34 mouse cellular contexts compared by ENCODE assay signal in genomic region chr6:136390262-136390661, GRCm38 (mm10). TPM values are rescaled to one million over a fixed set of nuclear protein-coding genes. Genes with fewer than 3 reads are reported as not detected.
DNase-seq lines count a peak whose midpoint lies in the region; ATAC-seq and TF ChIP-seq lines count a peak whose summit lies in the region.
"Had no signal": no experiment of that assay in that cellular context is flagged by ENCODE, and none has a peak within 500 bp of the region (broad histone marks: within the 10 kb centered on the region; RNA-seq: fewer than 3 reads in every experiment).

No protein-coding gene starts in this region.

- no peak overlapping the region for H3K4me3 ChIP-seq in forebrain, postnatal 0 days (ENCODE audit: low read depth, low read length)
- H3K4me3 ChIP-seq in forebrain, embryonic 16.5 days (replicated peaks; ENCODE audit: low read length): no peak overlapping the region
- H3K4me3 ChIP-seq in hindbrain, postnatal 0 days (ENCODE audit: low read length): no peak overlapping the region
- no peak overlapping the region for H3K4me3 ChIP-seq in hindbrain, embryonic 12.5 days
- no peak overlapping the region for H3K4me3 ChIP-seq in midbrain, embryonic 16.5 days (ENCODE audit: low read depth, low read length)
- no peak overlapping the region for H3K4me3 ChIP-seq in midbrain, embryonic 10.5 days
- H3K4me3 ChIP-seq: embryonic facial prominence, embryonic 10.5 days; embryonic facial prominence, embryonic 13.5 days; erythroblast, embryonic 14.5 days; forebrain, embryonic 12.5 days; forebrain, embryonic 15.5 days; gastrocnemius, adult 2 months; heart, embryonic 12.5 days; heart, embryonic 15.5 days; hindbrain, embryonic 13.5 days; intestine, embryonic 15.5 days had no signal

- no peak for TF ChIP-seq POLR2A in brain, embryonic 14.5 days (IDR thresholded peaks at IDR 0.05; ENCODE audit: borderline replicate concordance, extremely low read depth, insufficient read depth, insufficient read length, poor library complexity, severe bottlenecking)

- H3K9me3 ChIP-seq in forebrain, postnatal 0 days (ENCODE audit: low read length): no peaks in the 10 kb centered on the region
- no peaks in the 10 kb centered on the region; the same call in 1 of the 2 replicates for H3K9me3 ChIP-seq in forebrain, embryonic 16.5 days (ENCODE audit: control insufficient read depth, low read length)
- H3K9me3 ChIP-seq in hindbrain, postnatal 0 days (ENCODE audit: low read length): no peaks in the 10 kb centered on the region; the same call in 1 of the 2 replicates
- no peaks in the 10 kb centered on the region for H3K9me3 ChIP-seq in hindbrain, embryonic 12.5 days (replicated peaks)
- H3K9me3 ChIP-seq in midbrain, embryonic 16.5 days (replicated peaks; ENCODE audit: control insufficient read depth, low read length, poor library complexity, severe bottlenecking): no peaks in the 10 kb centered on the region
- H3K9me3 ChIP-seq in midbrain, embryonic 10.5 days (replicated peaks): peaks cover 11% of the 10 kb centered on the region; the same call in 1 of the 2 replicates
- H3K9me3 ChIP-seq: embryonic facial prominence, embryonic 13.5 days; forebrain, embryonic 15.5 days; intestine, embryonic 15.5 days had no signal

- TF ChIP-seq CTCF in forebrain, postnatal 0 days (IDR thresholded peaks at IDR 0.05; ENCODE audit: low read depth): no peak
- no peak for TF ChIP-seq CTCF in hindbrain, postnatal 0 days (IDR thresholded peaks at IDR 0.05; ENCODE audit: low read depth)
- no peak for TF ChIP-seq CTCF in brain, embryonic 14.5 days (IDR thresholded peaks at IDR 0.05; ENCODE audit: borderline replicate concordance, extremely low read depth, insufficient read depth, insufficient read length)

- ATAC-seq in forebrain, postnatal 0 days: peak; percentile 32; the same call in 1 of the 2 replicates
- no peak for ATAC-seq in forebrain, embryonic 16.5 days
- ATAC-seq in hindbrain, postnatal 0 days: no peak
- ATAC-seq in hindbrain, embryonic 12.5 days (ENCODE audit: low FRiP score): no peak
- ATAC-seq in midbrain, embryonic 16.5 days: no peak
- ATAC-seq: forebrain, embryonic 15.5 days; intestine, embryonic 15.5 days; Patski had no signal

- no peak overlapping the region for H3K27ac ChIP-seq in forebrain, postnatal 0 days (ENCODE audit: low read depth, low read length)
- H3K27ac ChIP-seq in forebrain, embryonic 16.5 days (ENCODE audit: low read length): no peak overlapping the region
- no peak overlapping the region for H3K27ac ChIP-seq in hindbrain, postnatal 0 days
- H3K27ac ChIP-seq in hindbrain, embryonic 12.5 days: no peak overlapping the region
- H3K27ac ChIP-seq in midbrain, embryonic 16.5 days (ENCODE audit: low read length): no peak overlapping the region
- no peak overlapping the region for H3K27ac ChIP-seq in midbrain, embryonic 10.5 days (replicated peaks)
- H3K27ac ChIP-seq: embryonic facial prominence, embryonic 10.5 days; embryonic facial prominence, embryonic 13.5 days; forebrain, embryonic 12.5 days; forebrain, embryonic 15.5 days; gastrocnemius, adult 2 months; heart, embryonic 15.5 days; hindbrain, embryonic 13.5 days; intestine, embryonic 15.5 days had no signal

- H3K27me3 ChIP-seq in forebrain, postnatal 0 days (ENCODE audit: insufficient read depth, low read length): no peaks in the 10 kb centered on the region
- no peaks in the 10 kb centered on the region for H3K27me3 ChIP-seq in forebrain, embryonic 16.5 days (replicated peaks; ENCODE audit: control insufficient read depth, insufficient read depth, low read length)
- H3K27me3 ChIP-seq in hindbrain, postnatal 0 days (ENCODE audit: insufficient read depth, low read length): no peaks in the 10 kb centered on the region
- no peaks in the 10 kb centered on the region for H3K27me3 ChIP-seq in hindbrain, embryonic 12.5 days
- no peaks in the 10 kb centered on the region for H3K27me3 ChIP-seq in midbrain, embryonic 16.5 days (ENCODE audit: control insufficient read depth, insufficient read depth, low read depth, low read length)
- no peaks in the 10 kb centered on the region for H3K27me3 ChIP-seq in midbrain, embryonic 10.5 days (ENCODE audit: low read depth, poor library complexity, severe bottlenecking)
- H3K27me3 ChIP-seq: embryonic facial prominence, embryonic 13.5 days; forebrain, embryonic 12.5 days; forebrain, embryonic 15.5 days; heart, embryonic 12.5 days; heart, embryonic 15.5 days; hindbrain, embryonic 13.5 days; intestine, embryonic 15.5 days had no signal

- 27% methylated on average over 9 of the region's 9 CpGs for WGBS in forebrain, postnatal 0 days
- WGBS in forebrain, embryonic 16.5 days: 39% methylated on average over 9 of the region's 9 CpGs
- WGBS in hindbrain, postnatal 0 days: 32% methylated on average over 9 of the region's 9 CpGs
- WGBS in hindbrain, embryonic 12.5 days: 54% methylated on average over 9 of the region's 9 CpGs
- 25% methylated on average over 9 of the region's 9 CpGs for WGBS in midbrain, embryonic 16.5 days
- 66% methylated on average over 9 of the region's 9 CpGs for WGBS in midbrain, embryonic 10.5 days

- no peak overlapping the region for H3K9ac ChIP-seq in forebrain, postnatal 0 days
- H3K9ac ChIP-seq in forebrain, embryonic 16.5 days (replicated peaks; ENCODE audit: low read depth, low read length): no peak overlapping the region
- H3K9ac ChIP-seq in hindbrain, postnatal 0 days (replicated peaks; ENCODE audit: low read length): no peak overlapping the region
- H3K9ac ChIP-seq in hindbrain, embryonic 12.5 days: no peak overlapping the region
- H3K9ac ChIP-seq in midbrain, embryonic 16.5 days (ENCODE audit: low read depth, low read length): no peak overlapping the region
- H3K9ac ChIP-seq: embryonic facial prominence, embryonic 13.5 days; forebrain, embryonic 12.5 days; forebrain, embryonic 15.5 days; heart, embryonic 12.5 days; heart, embryonic 15.5 days; hindbrain, embryonic 13.5 days; intestine, embryonic 15.5 days had no signal

- DNase-seq in forebrain, postnatal 0 days: peak; percentile 40
- peak; percentile 13 for DNase-seq in hindbrain, postnatal 0 days (ENCODE audit: low spot score)
- DNase-seq in midbrain, embryonic 10.5 days (ENCODE audit: low spot score): no peak
- peak; percentile 42 for DNase-seq in brain, embryonic 14.5 days (ENCODE audit: low read depth)
- no peak for DNase-seq in thymus, postnatal 4 days
- DNase-seq: adrenal gland, adult 2 months; adrenal gland, postnatal 14 days; cerebellum, adult 11-12 months; cerebellum, adult 8-10 months; cerebellum, postnatal 10 days; cerebellum, postnatal 36 days; embryo, embryonic 11 days; gastrocnemius, adult 2 months; gastrocnemius, postnatal 14 days; heart, adult 18-20 months; heart, postnatal 4 days had no signal

- H3K36me3 ChIP-seq in forebrain, postnatal 0 days (ENCODE audit: insufficient read depth): no peaks in the 10 kb centered on the region
- H3K36me3 ChIP-seq in forebrain, embryonic 16.5 days (ENCODE audit: control insufficient read depth, insufficient read depth): no peaks in the 10 kb centered on the region
- no peaks in the 10 kb centered on the region for H3K36me3 ChIP-seq in hindbrain, postnatal 0 days (ENCODE audit: insufficient read depth, low read length)
- no peaks in the 10 kb centered on the region for H3K36me3 ChIP-seq in hindbrain, embryonic 12.5 days
- no peaks in the 10 kb centered on the region for H3K36me3 ChIP-seq in midbrain, embryonic 16.5 days (ENCODE audit: control insufficient read depth, insufficient read depth, low read length)
- no peaks in the 10 kb centered on the region for H3K36me3 ChIP-seq in midbrain, embryonic 10.5 days
- H3K36me3 ChIP-seq: embryonic facial prominence, embryonic 10.5 days; embryonic facial prominence, embryonic 13.5 days; forebrain, embryonic 12.5 days; forebrain, embryonic 15.5 days; G1E; heart, embryonic 12.5 days; heart, embryonic 15.5 days; hindbrain, embryonic 13.5 days; intestine, embryonic 15.5 days had no signal

- no peaks in the 10 kb centered on the region for H3K4me1 ChIP-seq in forebrain, postnatal 0 days (ENCODE audit: insufficient read depth)
- H3K4me1 ChIP-seq in forebrain, embryonic 16.5 days (replicated peaks; ENCODE audit: control insufficient read depth, insufficient read depth, low read length): no peaks in the 10 kb centered on the region
- no peaks in the 10 kb centered on the region for H3K4me1 ChIP-seq in hindbrain, postnatal 0 days (ENCODE audit: insufficient read depth, low read length)
- no peaks in the 10 kb centered on the region for H3K4me1 ChIP-seq in hindbrain, embryonic 12.5 days
- H3K4me1 ChIP-seq in midbrain, embryonic 16.5 days (ENCODE audit: control insufficient read depth, insufficient read depth, low read length): no peaks in the 10 kb centered on the region
- no peaks in the 10 kb centered on the region for H3K4me1 ChIP-seq in midbrain, embryonic 10.5 days
- H3K4me1 ChIP-seq: embryonic facial prominence, embryonic 10.5 days; embryonic facial prominence, embryonic 13.5 days; forebrain, embryonic 15.5 days; heart, embryonic 12.5 days; heart, embryonic 15.5 days; intestine, embryonic 15.5 days had no signal

- H3K4me2 ChIP-seq in forebrain, postnatal 0 days (ENCODE audit: low read depth): no peak overlapping the region
- H3K4me2 ChIP-seq in forebrain, embryonic 16.5 days (ENCODE audit: low read length): no peak overlapping the region
- no peak overlapping the region for H3K4me2 ChIP-seq in hindbrain, postnatal 0 days (ENCODE audit: low read depth, low read length)
- no peak overlapping the region for H3K4me2 ChIP-seq in hindbrain, embryonic 12.5 days (replicated peaks)
- H3K4me2 ChIP-seq in midbrain, embryonic 16.5 days (ENCODE audit: low read length): 0 out of 2 replicates have a peak overlapping the region, but pooled peaks have one; percentile 14
- H3K4me2 ChIP-seq: embryonic facial prominence, embryonic 13.5 days; forebrain, embryonic 12.5 days; forebrain, embryonic 15.5 days; heart, embryonic 12.5 days; heart, embryonic 15.5 days; hindbrain, embryonic 13.5 days; intestine, embryonic 15.5 days had no signal

RNA-seq across cellular contexts. Expression of gene E330021D16Rik, which starts 25.1 kb away (rescaled TPM):
- total RNA-seq in forebrain, postnatal 0 days (2014; rRNA removed): 0.29 TPM in 1 of 2 replicates, not detected in the other
- polyA plus RNA-seq in forebrain, postnatal 0 days (2015; fragmentation: Nextera tagmentation; extraction: Ambion mirVana): not detected in 2 replicates
- polyA plus RNA-seq in forebrain, embryonic 16.5 days (2015; fragmentation: Nextera tagmentation; extraction: Ambion mirVana): not detected in 2 replicates
- total RNA-seq in hindbrain, postnatal 0 days (2014; rRNA removed): not detected in 2 replicates
- not detected in 2 replicates for polyA plus RNA-seq in hindbrain, postnatal 0 days (2015; fragmentation: Nextera tagmentation; extraction: Ambion mirVana)
- not detected in 2 replicates for polyA plus RNA-seq in hindbrain, embryonic 12.5 days (2016; fragmentation: Nextera tagmentation; extraction: Ambion mirVana)
- not detected in 2 replicates for polyA plus RNA-seq in midbrain, embryonic 16.5 days (2015; fragmentation: Nextera tagmentation; extraction: Ambion mirVana)
- polyA plus RNA-seq in midbrain, embryonic 10.5 days (2016; fragmentation: Nextera tagmentation; extraction: Ambion mirVana): not detected in 2 replicates
- polyA plus RNA-seq in brain, embryonic 14.5 days (2012; rRNA removed): not detected in 2 replicates
- total RNA-seq: adrenal gland, adult 2 months; adrenal gland, postnatal 14 days; gastrocnemius, adult 2 months; gastrocnemius, postnatal 14 days; gastrocnemius, postnatal 4 days; heart, adult 18-20 months; heart, postnatal 10 days; heart, postnatal 4 days had no signal
- polyA plus RNA-seq: adrenal gland, adult 2 months; cortical plate, adult 2 months; embryonic facial prominence, embryonic 13.5 days; erythroblast, embryonic 14.5 days; forebrain, embryonic 12.5 days; forebrain, embryonic 15.5 days; frontal cortex, adult 2 months; G1E; heart, embryonic 12.5 days; heart, embryonic 15.5 days; hindbrain, embryonic 13.5 days; intestine, embryonic 15.5 days; Patski had no signal

Comparison
In these comparisons a context has a peak if more than half of its experiments do, and no peak if none do; other contexts are left out.
1. DNase-seq: peak in forebrain, postnatal 0 days (single experiment), hindbrain, postnatal 0 days (single experiment) and brain, embryonic 14.5 days (single experiment); none in midbrain, embryonic 10.5 days (single experiment) and thymus, postnatal 4 days (single experiment).